Comparison of ENCODE assay signal across 11 mouse cellular contexts in genomic region chr19:45937530-45937929, GRCm38 (mm10).
DNase-seq lines count a peak whose midpoint lies in the region; ATAC-seq and TF ChIP-seq lines count a peak whose summit lies in the region.
"Had no signal": no experiment of that assay in that cellular context is flagged by ENCODE, and none has a peak within 500 bp of the region (broad histone marks: within the 10 kb centered on the region; RNA-seq: fewer than 3 reads in every experiment).

No protein-coding gene starts in this region.

- peak; percentile 89 for ATAC-seq in forebrain, postnatal 0 days
- peak; percentile 78 for ATAC-seq in midbrain, embryonic 13.5 days
- ATAC-seq in erythroid progenitor cell, adult 5-6 weeks (replicated peaks; ENCODE audit: low FRiP score, poor library complexity, severe bottlenecking) = no peak
- ATAC-seq in megakaryocyte-erythroid progenitor cell, adult 5-6 weeks (replicated peaks; ENCODE audit: low FRiP score, low TSS enrichment, poor library complexity, severe bottlenecking) = no peak
- ATAC-seq in intestine, embryonic 16.5 days = no peak

- no peaks in the 10 kb centered on the region for H3K4me1 ChIP-seq in forebrain, postnatal 0 days (ENCODE audit: insufficient read depth)
- peaks cover 15% of the 10 kb centered on the region for H3K4me1 ChIP-seq in midbrain, embryonic 13.5 days (replicated peaks)
- no peaks in the 10 kb centered on the region for H3K4me1 ChIP-seq in intestine, embryonic 16.5 days (ENCODE audit: control insufficient read depth, insufficient read depth, low read length)

- peaks cover 22% of the 10 kb centered on the region for H3K36me3 ChIP-seq in forebrain, postnatal 0 days (ENCODE audit: insufficient read depth)
- peaks cover 28% of the 10 kb centered on the region for H3K36me3 ChIP-seq in midbrain, embryonic 13.5 days
- no peaks in the 10 kb centered on the region for H3K36me3 ChIP-seq in intestine, embryonic 16.5 days (ENCODE audit: control insufficient read depth, insufficient read depth, low read length)

- H3K4me2 ChIP-seq in forebrain, postnatal 0 days (ENCODE audit: low read depth) = no peak overlapping the region
- H3K4me2 ChIP-seq in midbrain, embryonic 13.5 days (replicated peaks) = 0 out of 2 replicates have a peak overlapping the region, but pooled peaks have one; percentile 9
- H3K4me2 ChIP-seq in intestine, embryonic 16.5 days (ENCODE audit: low read depth, low read length) = no peak overlapping the region

- H3K9me3 ChIP-seq in forebrain, postnatal 0 days (ENCODE audit: low read length) = no peaks in the 10 kb centered on the region
- no peaks in the 10 kb centered on the region for H3K9me3 ChIP-seq in midbrain, embryonic 13.5 days
- no peaks in the 10 kb centered on the region for H3K9me3 ChIP-seq in intestine, embryonic 16.5 days (ENCODE audit: control insufficient read depth, low read length)
- H3K9me3 ChIP-seq: G1E had no signal

- H3K4me3 ChIP-seq in forebrain, postnatal 0 days (ENCODE audit: low read depth, low read length) = no peak overlapping the region
- no peak overlapping the region for H3K4me3 ChIP-seq in midbrain, embryonic 13.5 days (replicated peaks)
- H3K4me3 ChIP-seq in intestine, embryonic 16.5 days (ENCODE audit: low read length) = no peak overlapping the region

- no peaks in the 10 kb centered on the region for H3K27me3 ChIP-seq in forebrain, postnatal 0 days (ENCODE audit: insufficient read depth, low read length)
- no peaks in the 10 kb centered on the region for H3K27me3 ChIP-seq in midbrain, embryonic 13.5 days
- no peaks in the 10 kb centered on the region for H3K27me3 ChIP-seq in intestine, embryonic 16.5 days (replicated peaks; ENCODE audit: control insufficient read depth, insufficient read depth, low read length)

- no peak overlapping the region for H3K9ac ChIP-seq in forebrain, postnatal 0 days
- H3K9ac ChIP-seq in midbrain, embryonic 13.5 days (replicated peaks) = no peak overlapping the region; the same call in 1 of the 2 replicates
- no peak overlapping the region for H3K9ac ChIP-seq in intestine, embryonic 16.5 days (ENCODE audit: low read depth, low read length)

- TF ChIP-seq POLR2A in brain, embryonic 14.5 days (IDR thresholded peaks at IDR 0.05; ENCODE audit: borderline replicate concordance, extremely low read depth, insufficient read depth, insufficient read length, poor library complexity, severe bottlenecking) = no peak

- peak overlapping the region; percentile 67 for H3K27ac ChIP-seq in forebrain, postnatal 0 days (ENCODE audit: low read depth, low read length)
- H3K27ac ChIP-seq in midbrain, embryonic 13.5 days = peak overlapping the region; percentile 72
- H3K27ac ChIP-seq in intestine, embryonic 16.5 days (ENCODE audit: low read length) = no peak overlapping the region

- 5% methylated on average over 9 of the region's 9 CpGs for WGBS in forebrain, postnatal 0 days
- WGBS in midbrain, embryonic 13.5 days = 5% methylated on average over 9 of the region's 9 CpGs
- 41% methylated on average over 9 of the region's 9 CpGs for WGBS in intestine, embryonic 16.5 days

- TF ChIP-seq CTCF in brain, embryonic 14.5 days (IDR thresholded peaks at IDR 0.05; ENCODE audit: borderline replicate concordance, extremely low read depth, insufficient read depth, insufficient read length) = no peak
- TF ChIP-seq CTCF in forebrain, postnatal 0 days (IDR thresholded peaks at IDR 0.05; ENCODE audit: low read depth) = no peak

- DNase-seq in brain, embryonic 14.5 days (ENCODE audit: low read depth) = peak; percentile 86
- DNase-seq in cerebellum, postnatal 14 days = peak; percentile 43 to 58
- peak; percentile 63 for DNase-seq in forebrain, postnatal 0 days
- no peak for DNase-seq in ovary, adult 18-20 months (ENCODE audit: low spot score)
- DNase-seq: right cerebral cortex, postnatal 25 days; thymus, postnatal 25 days had no signal

Comparison
In these comparisons a context has a peak if more than half of its experiments do, and no peak if none do; other contexts are left out.
1. ATAC-seq: peak in forebrain, postnatal 0 days (single experiment) and midbrain, embryonic 13.5 days (single experiment); none in erythroid progenitor cell, adult 5-6 weeks (single experiment), megakaryocyte-erythroid progenitor cell, adult 5-6 weeks (single experiment) and intestine, embryonic 16.5 days (single experiment).